Mouse (Mus musculus) neural tube, embryonic 15.5 days (tissue): Measurements from ENCODE around the gene C730034F03Rik. TPM values are rescaled to one million over a fixed set of nuclear protein-coding genes. Genes with fewer than 3 reads are reported as not detected.

Experiments
- ATAC-seq: fragments of 200-750 bp; cut with Nextera tagmentation; 2 replicates; pipeline ENCODE4 v1.8.0; 2017; ENCODE audit warnings: mild to moderate bottlenecking, moderate TSS enrichment, moderate library complexity; ENCODE audit not compliant: low FRiP score
- H3K27ac ChIP-seq: fragments of 300-500 bp; sonication (generic); replicated peaks from 2 replicates; pipeline ENCODE4 v1.5.1; 2015; ENCODE audit warnings: mild to moderate bottlenecking, inconsistent platforms
- H3K27me3 ChIP-seq: fragments of 300-500 bp; sonication (generic); replicated peaks from 2 replicates; pipeline ENCODE4 v1.6.1; 2015; ENCODE audit warnings: inconsistent platforms
- H3K36me3 ChIP-seq: fragments of 300-500 bp; sonication (generic); 2 replicates; pipeline ENCODE4 v1.6.1; 2015; ENCODE audit warnings: inconsistent platforms
- H3K4me1 ChIP-seq: fragments of 300-500 bp; sonication (generic); 2 replicates; pipeline ENCODE4 v1.6.1; 2015; ENCODE audit warnings: inconsistent platforms
- H3K4me2 ChIP-seq: fragments of 300-500 bp; sonication (generic); 2 replicates; pipeline ENCODE4 v1.6.1; 2015; ENCODE audit warnings: inconsistent platforms, mild to moderate bottlenecking, moderate library complexity
- H3K4me3 ChIP-seq: fragments of 300-500 bp; sonication (generic); replicated peaks from 2 replicates; pipeline ENCODE4 v1.5.1; 2015; ENCODE audit warnings: mild to moderate bottlenecking, inconsistent platforms
- H3K9ac ChIP-seq: fragments of 300-500 bp; sonication (generic); replicated peaks from 2 replicates; pipeline ENCODE4 v1.6.1; 2015; ENCODE audit warnings: mild to moderate bottlenecking, inconsistent platforms
- H3K9me3 ChIP-seq: fragments of 300-500 bp; sonication (generic); replicated peaks from 2 replicates; pipeline ENCODE4 v1.6.1; 2016; ENCODE audit warnings: inconsistent platforms
- WGBS: fragments of 180-500 bp; shearing (Covaris S2); methylation state at CpG from one replicate; pipeline ENCODE4 v1.1.7; 2015; ENCODE audit warnings: mixed read lengths; 5-methylcytosine and 5-hydroxymethylcytosine counted together
- polyA plus RNA-seq: library from polyadenylated mRNA; unstranded; fragments of >200 nt; fragmentation: Nextera tagmentation; extraction: Ambion mirVana; gene quantifications from 2 replicates; pipeline ENCODE4 v1.2.1, GENCODE M21; 2015

Gene C730034F03Rik
- polyA plus RNA-seq: 6.1 and 8.7 TPM in 2 replicates

GRCm38 (mm10) chr15:89429352-89430221 lies at the start of gene C730034F03Rik, which contains the start of the genes Gm44502 and Chkb:
Gene C730034F03Rik (plus strand): TSS chr15:89429589.
Gene Gm44502 (minus strand): TSS chr15:89429696.
Gene Chkb (minus strand): TSS chr15:89429908.
- Histone ChIP-seq H3K27me3 (no peaks in the 10 kb centered on the region), H3K4me1 (peaks cover 29% of the 10 kb centered on the region), H3K4me2 (peak within 1 kb of the TSS; percentile 89), H3K9ac (peak within 1 kb of the TSS; percentile 75), H3K9me3 (no peaks in the 10 kb centered on the region), H3K4me3 (peak within 1 kb of the TSS; percentile 88), H3K36me3 (peaks cover 22% of the 10 kb centered on the region), H3K27ac (peak within 1 kb of the TSS; percentile 93)
- under 1% methylated on average over 70 of the region's 70 CpGs for WGBS
- peak; percentile 95 for ATAC-seq

DNA sequence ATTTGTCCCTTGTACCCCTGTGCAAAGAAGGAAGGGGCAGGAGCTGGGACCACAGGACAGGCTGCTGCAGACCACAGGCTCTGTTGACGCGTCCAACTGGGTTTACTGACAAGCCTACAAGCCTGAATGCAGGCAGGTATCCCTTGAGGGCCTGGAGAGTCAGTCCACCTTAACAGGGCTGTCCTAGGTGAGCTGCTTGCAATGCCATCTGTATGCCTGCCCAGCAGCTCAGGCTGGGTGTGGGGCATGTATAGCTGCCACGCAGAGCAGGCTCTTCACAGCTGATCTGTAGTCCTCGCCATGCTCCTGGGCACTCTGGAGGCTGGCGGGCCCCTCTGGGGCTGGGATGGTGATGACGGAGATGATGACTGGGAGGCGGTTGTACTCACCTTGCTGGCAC lies 44.8 kb upstream of the C730034F03Rik start, which contains the start of gene Klhdc7b:
TSS of gene Klhdc7b (plus strand) at position 301 of the 400 bp plus-strand sequence.
- Histone ChIP-seq H3K4me2 (no peak within 1 kb of the TSS), H3K9me3 (no peaks in the 10 kb centered on the region), H3K27me3 (peaks cover 8% of the 10 kb centered on the region), H3K27ac (no peak within 1 kb of the TSS), H3K9ac (no peak within 1 kb of the TSS), H3K4me3 (no peak within 1 kb of the TSS), H3K4me1 (no peaks in the 10 kb centered on the region), H3K36me3 (no peaks in the 10 kb centered on the region)
- 88% methylated on average over 7 of the region's 7 CpGs for WGBS
- no peak for ATAC-seq

DNA sequence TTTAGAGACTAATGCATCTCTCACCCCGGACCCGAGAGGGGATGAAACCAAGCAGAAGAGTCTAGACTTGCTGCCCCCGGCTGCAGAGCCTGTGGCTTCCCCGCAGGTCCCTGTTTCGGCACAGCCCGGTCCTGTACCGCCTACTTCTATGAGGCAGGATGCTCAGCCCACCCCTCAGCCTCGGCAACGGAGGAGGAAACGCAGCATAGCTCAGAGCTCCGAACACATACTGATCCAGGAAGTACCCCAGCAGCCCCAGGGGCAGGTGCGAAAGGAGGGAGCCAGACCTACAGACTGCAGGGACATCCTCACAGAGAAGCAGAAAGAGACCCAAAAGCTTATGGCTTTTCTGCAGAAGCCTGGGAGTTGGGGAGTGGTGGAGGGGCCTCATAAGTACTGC lies 42.3 kb upstream of the C730034F03Rik start:
- Histone ChIP-seq H3K4me3 (no peak overlapping the region), H3K27ac (no peak overlapping the region), H3K9ac (no peak overlapping the region), H3K4me1 (no peaks in the 10 kb centered on the region), H3K36me3 (no peaks in the 10 kb centered on the region), H3K9me3 (no peaks in the 10 kb centered on the region), H3K27me3 (no peaks in the 10 kb centered on the region; the same call in none of the 2 replicates), H3K4me2 (no peak overlapping the region)
- 54% methylated on average over 12 of the region's 12 CpGs for WGBS
- no peak for ATAC-seq

DNA sequence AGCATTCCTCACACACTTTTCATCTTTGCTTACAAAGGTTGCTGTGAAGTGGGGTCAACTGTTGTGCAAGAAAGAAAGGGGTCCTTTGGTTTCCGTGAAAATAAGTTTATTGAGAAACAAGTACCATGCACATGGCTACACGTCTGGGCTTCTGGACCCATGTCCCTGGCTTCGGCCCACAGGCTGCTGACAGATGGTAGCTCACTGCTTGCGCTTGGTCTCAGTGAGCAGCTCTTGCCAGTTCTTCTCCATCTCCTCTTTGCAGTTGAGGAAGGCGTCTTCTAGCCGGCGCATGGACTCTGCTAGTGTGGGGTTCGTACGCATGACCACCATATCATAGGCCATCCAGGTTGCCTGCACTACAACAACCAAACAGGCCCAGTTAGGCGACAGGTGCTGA lies 39.3 kb upstream of the C730034F03Rik start:
- Histone ChIP-seq H3K4me1 (no peaks in the 10 kb centered on the region), H3K4me2 (no peak overlapping the region), H3K27me3 (no peaks in the 10 kb centered on the region), H3K27ac (no peak overlapping the region), H3K36me3 (no peaks in the 10 kb centered on the region), H3K9ac (no peak overlapping the region), H3K4me3 (no peak overlapping the region), H3K9me3 (no peaks in the 10 kb centered on the region)
- no peak for ATAC-seq
- 93% methylated on average over 10 of the region's 10 CpGs for WGBS

DNA sequence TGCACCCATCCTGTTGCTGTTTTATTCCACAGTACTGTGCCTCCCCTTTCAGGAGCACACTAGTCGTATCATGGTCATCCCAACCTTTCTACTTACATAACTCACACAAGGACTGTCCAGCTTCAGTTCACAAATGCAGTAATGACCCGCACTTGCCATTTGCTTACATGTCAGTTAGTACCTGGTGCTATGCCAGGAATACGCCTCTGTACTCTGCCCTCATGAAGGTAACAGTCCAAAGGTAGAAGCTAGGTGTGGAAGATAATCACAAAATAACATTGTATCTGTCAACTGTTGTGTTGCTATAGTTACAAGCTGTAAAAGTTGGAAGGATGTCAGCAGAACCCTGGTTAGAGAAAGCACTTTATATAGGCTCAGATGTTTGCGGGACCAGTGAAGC lies 32.5 kb upstream of the C730034F03Rik start:
- Histone ChIP-seq H3K36me3 (no peaks in the 10 kb centered on the region), H3K4me2 (no peak overlapping the region), H3K9ac (no peak overlapping the region), H3K9me3 (no peaks in the 10 kb centered on the region), H3K4me1 (no peaks in the 10 kb centered on the region), H3K27me3 (no peaks in the 10 kb centered on the region), H3K4me3 (no peak overlapping the region), H3K27ac (no peak overlapping the region)
- WGBS: 89% methylated on average over 4 of the region's 4 CpGs
- ATAC-seq: no peak

DNA sequence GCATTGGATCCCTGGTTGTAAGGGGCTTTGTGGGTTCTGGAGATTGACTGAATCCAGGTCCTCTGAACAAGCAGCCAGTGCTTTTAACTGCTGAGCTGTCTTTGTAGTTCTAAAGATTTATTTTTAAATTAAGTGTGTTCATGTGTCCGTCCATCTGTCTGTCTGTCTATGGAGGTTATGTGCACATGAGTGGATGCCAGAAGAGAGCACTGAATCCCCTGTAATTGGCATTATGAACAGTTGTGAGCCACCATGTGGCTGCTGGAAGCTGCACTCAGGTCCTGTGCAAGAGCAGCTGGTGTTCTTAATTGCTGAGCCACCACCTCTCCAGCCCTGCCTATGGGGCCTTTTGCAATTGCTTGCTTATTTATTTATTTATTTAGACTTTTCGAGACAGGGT lies 31.2 kb upstream of the C730034F03Rik start:
- H3K9me3 ChIP-seq: no peaks in the 10 kb centered on the region
- 63% methylated on average over 2 of the region's 2 CpGs for WGBS

DNA sequence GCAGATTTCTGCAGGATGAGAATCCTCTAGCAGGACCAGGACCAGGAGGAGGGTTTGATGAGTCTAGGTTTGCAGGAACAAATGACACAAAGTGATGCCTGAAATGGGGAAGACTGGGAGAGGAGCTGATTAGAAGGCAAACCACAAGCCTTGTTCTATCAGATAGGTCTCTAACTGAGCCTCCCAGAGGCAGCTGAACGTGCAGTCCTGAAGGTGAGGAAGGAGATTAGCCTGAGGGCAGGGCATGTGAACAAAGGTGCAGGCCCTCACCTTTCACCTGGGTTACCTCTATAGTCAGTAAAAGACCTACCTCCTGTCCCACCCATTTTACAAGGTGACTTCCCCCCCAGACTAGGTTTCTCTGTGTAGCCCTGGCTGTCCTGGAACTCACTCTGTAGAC lies 29.7 kb upstream of the C730034F03Rik start:
- Histone ChIP-seq H3K27me3 (no peaks in the 10 kb centered on the region), H3K9ac (no peak overlapping the region)
- 67% methylated on average over 1 of the region's 1 CpGs for WGBS

More for the DNA sequence above, 31.2 kb upstream of the C730034F03Rik start:
- Histone ChIP-seq H3K4me1 (no peaks in the 10 kb centered on the region), H3K9ac (no peak overlapping the region), H3K27ac (no peak overlapping the region), H3K36me3 (no peaks in the 10 kb centered on the region), H3K4me3 (no peak overlapping the region), H3K27me3 (no peaks in the 10 kb centered on the region), H3K4me2 (no peak overlapping the region)
- ATAC-seq: no peak

GRCm38 (mm10) chr15:89402471-89402870 lies 26.9 kb upstream of the C730034F03Rik start:
- WGBS: 93% methylated on average over 1 of the region's 1 CpGs
- H3K27me3 ChIP-seq: no peaks in the 10 kb centered on the region
- H3K27ac ChIP-seq: no peak overlapping the region
- no peak overlapping the region for H3K9ac ChIP-seq
- ATAC-seq: no peak
- no peak overlapping the region for H3K4me3 ChIP-seq
- no peaks in the 10 kb centered on the region for H3K4me1 ChIP-seq
- H3K36me3 ChIP-seq: no peaks in the 10 kb centered on the region
- no peak overlapping the region for H3K4me2 ChIP-seq
- H3K9me3 ChIP-seq: no peaks in the 10 kb centered on the region

More for the DNA sequence above, 29.7 kb upstream of the C730034F03Rik start:
- Histone ChIP-seq H3K27ac (no peak overlapping the region), H3K9me3 (no peaks in the 10 kb centered on the region), H3K4me1 (no peaks in the 10 kb centered on the region), H3K4me2 (no peak overlapping the region), H3K4me3 (no peak overlapping the region), H3K36me3 (no peaks in the 10 kb centered on the region)
- no peak for ATAC-seq

DNA sequence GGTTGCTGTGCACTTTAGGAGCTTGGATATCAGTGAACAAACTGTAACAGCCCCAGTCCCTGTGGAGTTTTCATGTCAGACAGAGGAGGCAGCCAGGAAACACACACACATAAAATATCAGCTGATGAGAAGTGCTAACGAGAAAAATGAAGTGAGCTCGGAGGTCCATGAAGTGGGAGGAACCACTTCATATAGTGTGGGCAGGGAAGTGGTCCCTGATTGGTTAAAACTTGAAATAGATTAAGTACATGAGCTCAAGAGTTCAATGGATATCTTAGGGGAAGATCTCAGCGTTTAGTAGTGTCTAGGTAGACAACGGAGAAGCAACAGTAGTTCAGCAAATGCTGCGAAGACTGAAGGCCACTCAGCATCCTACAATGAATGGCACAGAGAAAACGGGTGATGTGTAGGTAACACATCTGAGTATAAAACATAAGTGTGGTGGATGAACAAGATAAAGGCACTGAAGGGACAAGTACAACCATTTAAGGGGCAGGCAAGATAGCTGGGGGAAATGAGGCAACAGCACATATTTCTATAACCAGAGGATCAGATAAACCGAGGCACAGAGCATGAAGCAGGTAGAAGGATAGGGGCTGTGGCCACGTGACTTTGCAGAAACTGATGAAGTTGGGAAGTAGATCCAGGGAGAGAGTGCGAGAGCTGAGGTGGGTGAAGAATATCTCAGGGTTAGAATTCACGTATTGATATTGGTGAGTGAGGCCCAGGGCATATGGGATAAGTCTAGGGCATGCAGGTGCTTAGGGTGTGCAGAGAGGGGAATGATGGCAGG lies 24.4 kb upstream of the C730034F03Rik start:
- Histone ChIP-seq H3K36me3 (no peaks in the 10 kb centered on the region; the same call in 1 of the 2 replicates), H3K9ac (no peak overlapping the region), H3K4me2 (no peak overlapping the region), H3K9me3 (peaks cover 6% of the 10 kb centered on the region; the same call in 1 of the 2 replicates), H3K4me3 (no peak overlapping the region), H3K4me1 (no peaks in the 10 kb centered on the region), H3K27ac (no peak overlapping the region), H3K27me3 (no peaks in the 10 kb centered on the region)
- no peak for ATAC-seq
- WGBS: 87% methylated on average over 10 of the region's 10 CpGs

GRCm38 (mm10) chr15:89406691-89407090 lies 22.7 kb upstream of the C730034F03Rik start:
- no peak overlapping the region for H3K4me2 ChIP-seq
- H3K36me3 ChIP-seq: no peaks in the 10 kb centered on the region; the same call in 1 of the 2 replicates
- no peak overlapping the region for H3K9ac ChIP-seq
- H3K4me1 ChIP-seq: no peaks in the 10 kb centered on the region
- no peaks in the 10 kb centered on the region for H3K27me3 ChIP-seq
- H3K4me3 ChIP-seq: no peak overlapping the region
- no peak overlapping the region for H3K27ac ChIP-seq
- peaks cover 6% of the 10 kb centered on the region; the same call in 1 of the 2 replicates for H3K9me3 ChIP-seq
- ATAC-seq: no peak

DNA sequence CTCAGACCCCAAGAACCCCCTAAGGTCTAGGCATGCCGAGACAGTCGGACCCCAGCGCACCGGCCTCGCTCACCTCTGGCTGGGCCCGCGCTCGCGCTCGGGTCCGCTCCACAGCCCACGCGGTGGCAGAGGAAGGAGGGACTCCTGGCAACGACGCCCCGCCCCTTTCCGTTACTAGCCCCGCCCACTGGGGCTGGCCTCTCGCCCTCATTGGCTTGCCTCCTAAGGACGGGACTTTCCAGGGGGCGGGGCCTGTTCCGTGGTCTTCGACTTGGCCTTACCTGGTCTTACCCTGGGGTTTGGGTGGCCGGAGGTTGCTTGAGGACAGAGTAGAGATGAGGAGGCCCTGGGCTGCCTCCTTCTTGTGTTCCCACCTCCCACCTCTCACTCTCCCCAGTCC lies 19.3 kb upstream of the C730034F03Rik start, which contains the start of gene Syce3:
TSS of gene Syce3 (minus strand) at position 386 of the 400 bp plus-strand sequence.
- H3K27me3 ChIP-seq: no peaks in the 10 kb centered on the region
- no peak within 1 kb of the TSS for H3K9ac ChIP-seq
- no peak within 1 kb of the TSS for H3K4me2 ChIP-seq
- H3K4me1 ChIP-seq: no peaks in the 10 kb centered on the region
- H3K4me3 ChIP-seq: no peak within 1 kb of the TSS
- no peak for ATAC-seq
- H3K27ac ChIP-seq: no peak within 1 kb of the TSS
- no peaks in the 10 kb centered on the region; the same call in 1 of the 2 replicates for H3K36me3 ChIP-seq
- H3K9me3 ChIP-seq: peaks cover 6% of the 10 kb centered on the region; the same call in 1 of the 2 replicates
- 86% methylated on average over 24 of the region's 24 CpGs for WGBS
